Mouse (Mus musculus) forebrain, embryonic 13.5 days (tissue): ENCODE measurements around the gene Snrnp40. TPM values are rescaled to one million over a fixed set of nuclear protein-coding genes. Genes with fewer than 3 reads are reported as not detected.

ENCODE experiments used
- ATAC-seq: fragments of 200-750 bp; cut with Nextera tagmentation; 2 replicates; pipeline ENCODE4 v1.8.0; 2017
- H3K27ac ChIP-seq: fragments of 300-500 bp; sonication (generic); 2 replicates; pipeline ENCODE4 v1.5.1; 2015; ENCODE audit warnings: inconsistent platforms, mild to moderate bottlenecking, moderate library complexity
- H3K27me3 ChIP-seq: fragments of 300-500 bp; sonication (generic); 2 replicates; pipeline ENCODE4 v1.6.1; 2015; ENCODE audit warnings: mild to moderate bottlenecking, inconsistent platforms
- H3K36me3 ChIP-seq: fragments of 300-500 bp; sonication (generic); 2 replicates; pipeline ENCODE4 v1.6.1; 2015; ENCODE audit warnings: mild to moderate bottlenecking, inconsistent platforms; ENCODE audit not compliant: poor library complexity, severe bottlenecking
- H3K4me1 ChIP-seq: fragments of 300-500 bp; sonication (generic); 2 replicates; pipeline ENCODE4 v1.6.1; 2015; ENCODE audit warnings: inconsistent platforms
- H3K4me2 ChIP-seq: fragments of 300-500 bp; sonication (generic); 2 replicates; pipeline ENCODE4 v1.6.1; 2015; ENCODE audit warnings: inconsistent platforms, mild to moderate bottlenecking, moderate library complexity
- H3K4me3 ChIP-seq: fragments of 300-500 bp; sonication (generic); 2 replicates; pipeline ENCODE4 v1.5.1; 2015; ENCODE audit warnings: mild to moderate bottlenecking, inconsistent platforms
- H3K9ac ChIP-seq: fragments of 300-500 bp; sonication (generic); 2 replicates; pipeline ENCODE4 v1.6.1; 2015; ENCODE audit warnings: mild to moderate bottlenecking, inconsistent platforms
- H3K9me3 ChIP-seq: fragments of 300-500 bp; sonication (generic); replicated peaks from 2 replicates; pipeline ENCODE4 v1.6.1; 2016; ENCODE audit warnings: inconsistent platforms
- WGBS: fragments of 180-500 bp; shearing (Covaris S2); methylation state at CpG from one replicate; pipeline ENCODE4 v1.1.7; 2015; 5-methylcytosine and 5-hydroxymethylcytosine counted together
- polyA plus RNA-seq: library from polyadenylated mRNA; unstranded; fragments of >200 nt; fragmentation: Nextera tagmentation; extraction: Ambion mirVana; gene quantifications from 2 replicates; pipeline ENCODE4 v1.2.1, GENCODE M21; 2015

Snrnp40 gene
- polyA plus RNA-seq, 1 experiment from 2014 or later: 177 TPM

GRCm38 (mm10) chr4:130389496-130389895 is 29.6 kb downstream of the Snrnp40 start:
- WGBS: 90% methylated on average over 6 of the region's 6 CpGs

GRCm38 (mm10) chr4:130389927-130390326 is 30.0 kb downstream of the Snrnp40 start:
- Histone ChIP-seq H3K9ac (no peak overlapping the region), H3K27me3 (no peaks in the 10 kb centered on the region), H3K4me2 (no peak overlapping the region), H3K36me3 (peaks cover 54% of the 10 kb centered on the region), H3K9me3 (no peaks in the 10 kb centered on the region), H3K27ac (no peak overlapping the region), H3K4me1 (no peaks in the 10 kb centered on the region), H3K4me3 (no peak overlapping the region)
- ATAC-seq: no peak
- WGBS: 93% methylated on average over 7 of the region's 7 CpGs

More at GRCm38 (mm10) chr4:130389496-130389895, 29.6 kb downstream of the Snrnp40 start:
- no peak for ATAC-seq
- H3K4me3 ChIP-seq: no peak overlapping the region
- H3K9ac ChIP-seq: no peak overlapping the region
- no peaks in the 10 kb centered on the region for H3K27me3 ChIP-seq
- H3K27ac ChIP-seq: no peak overlapping the region
- H3K36me3 ChIP-seq: peaks cover 58% of the 10 kb centered on the region
- no peaks in the 10 kb centered on the region for H3K4me1 ChIP-seq
- H3K4me2 ChIP-seq: no peak overlapping the region
- no peaks in the 10 kb centered on the region for H3K9me3 ChIP-seq

GRCm38 (mm10) chr4:130391265-130391664 is 31.3 kb downstream of the Snrnp40 start:
- peaks cover 43% of the 10 kb centered on the region for H3K36me3 ChIP-seq
- no peak overlapping the region for H3K4me3 ChIP-seq
- WGBS: 68% methylated on average over 3 of the region's 3 CpGs
- no peak overlapping the region for H3K27ac ChIP-seq
- no peaks in the 10 kb centered on the region for H3K4me1 ChIP-seq
- no peaks in the 10 kb centered on the region for H3K9me3 ChIP-seq
- no peak overlapping the region for H3K9ac ChIP-seq
- H3K27me3 ChIP-seq: no peaks in the 10 kb centered on the region
- no peak overlapping the region for H3K4me2 ChIP-seq
- no peak for ATAC-seq

Other genes with a start within 250 kb of the Snrnp40 start
- gene Hcrtr1, start 220.8 kb upstream of the Snrnp40 start, polyA plus RNA-seq: 0.13 TPM in 1 of 2 replicates, not detected in the other
- gene Tinagl1, start 185.0 kb upstream of the Snrnp40 start, polyA plus RNA-seq: 2.6 and 3.1 TPM in 2 replicates
- gene Gm853, start 137.7 kb upstream of the Snrnp40 start, polyA plus RNA-seq: 0.13 TPM in 1 of 2 replicates, not detected in the other
- gene Serinc2, start 80.9 kb upstream of the Snrnp40 start, polyA plus RNA-seq: 101 and 107 TPM in 2 replicates
- gene Fabp3, start 51.5 kb upstream of the Snrnp40 start, polyA plus RNA-seq: 46.8 and 49.5 TPM in 2 replicates
- gene Gm10570, start 51.5 kb upstream of the Snrnp40 start, polyA plus RNA-seq: 0.72 TPM in 1 of 2 replicates, not detected in the other
- gene Zcchc17, start 189 bp upstream of the Snrnp40 start, polyA plus RNA-seq: 84.6 and 90.5 TPM in 2 replicates
- 4.9 and 5.4 TPM in 2 replicates for gene Nkain1, start 214.0 kb downstream of the Snrnp40 start, polyA plus RNA-seq